Mouse (Mus musculus): Measurements from ENCODE around the gene Tbx6. TPM values are rescaled to one million over a fixed set of nuclear protein-coding genes. Genes with fewer than 3 reads are reported as not detected.

Tbx6 gene
- polyA plus RNA-seq, 1 experiment, result 1.9 TPM

DNA sequence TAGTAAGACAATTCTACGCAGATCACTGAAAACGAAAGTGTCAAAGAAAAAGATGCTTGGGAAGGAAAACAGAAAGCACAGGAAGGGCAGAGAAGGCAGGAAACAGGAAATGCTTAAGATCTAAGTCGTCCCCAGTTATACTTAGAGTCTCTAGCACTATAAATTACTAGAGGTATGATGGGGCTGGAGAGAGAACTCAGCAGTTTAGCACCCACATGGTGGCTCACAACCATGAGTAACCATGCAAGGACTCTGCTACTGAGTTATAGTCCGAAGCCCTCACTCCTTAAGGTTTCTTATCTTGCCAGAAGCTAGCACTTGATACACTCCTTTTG, 13.0 kb downstream of the Tbx6 start:
- no peak for DNase-seq (ENCODE audit: low read depth)

DNA sequence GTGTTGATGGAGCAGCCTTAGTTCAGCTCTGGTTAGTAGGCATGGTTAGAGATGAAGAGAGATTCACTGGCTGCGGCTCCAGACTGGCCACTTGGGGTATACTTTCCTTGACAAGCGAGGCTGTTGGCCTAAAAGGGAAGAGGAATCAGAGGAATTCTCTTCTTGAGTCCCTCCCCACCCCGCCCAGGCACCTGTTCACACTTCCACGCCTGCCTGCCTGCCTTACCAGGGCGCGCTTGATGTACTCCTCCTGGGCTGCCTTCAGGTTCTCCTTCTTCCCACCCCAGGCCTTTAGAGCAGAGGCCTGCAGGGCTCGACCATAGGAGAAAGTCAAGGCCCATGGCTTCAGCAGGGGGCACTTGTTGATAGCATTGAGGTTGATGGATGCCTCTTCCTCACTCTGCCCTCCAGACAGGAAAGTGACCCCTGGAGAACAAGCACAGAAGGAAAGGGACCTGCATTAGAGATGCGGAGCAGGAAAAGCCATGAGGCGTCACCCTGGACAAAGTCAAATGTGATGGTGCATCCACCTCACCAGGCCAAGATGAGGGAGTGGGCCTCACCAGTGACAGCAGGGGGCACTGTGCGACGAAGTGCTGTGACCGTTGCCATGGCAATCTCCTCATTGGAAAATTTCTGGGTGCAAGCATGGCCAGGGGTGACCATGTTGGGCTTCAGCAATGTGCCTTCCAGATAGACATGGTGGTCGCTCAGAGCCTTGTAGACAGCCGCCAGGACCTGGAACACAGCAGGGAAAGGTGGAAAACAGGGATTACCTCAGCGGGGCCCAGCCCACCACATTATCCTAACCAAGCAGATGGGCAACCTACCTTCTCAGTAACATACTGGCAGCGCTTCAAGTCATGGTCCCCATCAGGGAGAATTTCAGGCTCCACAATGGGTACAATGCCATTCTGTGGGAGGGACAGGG, 14.4 kb downstream of the Tbx6 start:
- DNase-seq (ENCODE audit: low read depth), result no peak

DNA sequence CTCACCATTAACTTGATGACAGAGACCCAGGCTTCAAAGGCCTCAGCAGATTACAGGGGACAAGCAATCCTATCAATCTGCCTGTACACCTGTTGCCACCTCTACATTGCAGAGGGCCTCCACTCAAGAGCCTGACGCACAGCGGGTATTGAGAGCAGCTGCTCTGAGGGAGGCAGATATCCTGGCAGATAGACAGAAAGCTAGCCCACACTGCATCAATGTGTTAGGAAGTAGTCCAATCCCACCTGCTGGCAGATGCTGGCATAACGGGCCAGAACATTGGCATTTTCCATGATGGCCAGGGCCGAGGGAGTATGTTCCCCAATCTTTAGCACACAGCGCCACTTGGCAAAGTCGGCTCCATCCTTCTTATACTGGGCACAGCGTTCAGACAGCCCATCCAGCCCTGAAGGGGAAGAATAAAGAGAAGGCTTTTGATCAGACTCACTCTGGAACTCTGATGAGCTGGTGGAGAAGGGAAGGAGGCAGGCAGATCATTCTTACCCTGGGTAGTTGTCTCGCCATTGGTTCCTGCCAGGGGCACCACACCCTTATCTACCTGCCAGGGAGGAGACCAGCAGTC, 15.2 kb downstream of the Tbx6 start:
- DNase-seq (ENCODE audit: low read depth), result no peak

DNA sequence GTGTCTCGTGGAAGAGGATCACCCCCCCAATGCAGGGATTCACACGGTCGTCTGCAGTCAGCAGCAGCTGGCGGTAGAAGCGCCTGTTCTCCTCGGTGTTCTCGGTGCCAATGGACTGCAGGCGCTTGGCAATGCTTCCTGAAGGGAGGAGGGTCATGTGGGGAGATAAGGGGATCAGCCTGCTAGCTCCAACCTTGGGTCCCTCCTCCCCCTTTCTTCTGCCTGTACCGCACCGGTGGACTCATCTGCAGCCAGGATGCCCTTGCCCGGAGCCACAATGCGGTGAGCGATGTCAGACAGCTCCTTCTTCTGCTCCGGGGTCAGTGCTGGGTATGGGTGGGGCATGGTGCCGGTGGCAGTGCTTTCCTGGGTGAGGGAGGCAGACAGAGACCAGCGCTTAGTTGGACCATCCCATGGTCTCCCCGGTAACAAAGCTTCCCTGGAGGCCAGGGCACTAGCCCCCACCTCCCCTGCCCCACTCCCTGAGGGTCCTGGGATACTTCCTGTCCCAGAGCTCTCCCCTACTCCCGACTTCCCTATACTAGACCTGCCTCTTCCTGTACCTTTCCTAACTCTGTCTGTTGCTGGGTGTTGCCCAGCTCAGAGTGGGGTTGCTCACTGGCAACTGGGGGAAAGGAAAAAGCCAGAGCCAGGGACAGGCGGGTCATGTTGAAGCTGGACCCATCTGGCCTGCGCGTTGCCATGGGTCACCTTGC, 16.3 kb downstream of the Tbx6 start, which contains the start of gene Fam57b:
Gene Fam57b, plus strand, starts transcription at position 258 of the 716 bp plus-strand sequence.
- DNase-seq (ENCODE audit: low read depth), result no peak

DNA sequence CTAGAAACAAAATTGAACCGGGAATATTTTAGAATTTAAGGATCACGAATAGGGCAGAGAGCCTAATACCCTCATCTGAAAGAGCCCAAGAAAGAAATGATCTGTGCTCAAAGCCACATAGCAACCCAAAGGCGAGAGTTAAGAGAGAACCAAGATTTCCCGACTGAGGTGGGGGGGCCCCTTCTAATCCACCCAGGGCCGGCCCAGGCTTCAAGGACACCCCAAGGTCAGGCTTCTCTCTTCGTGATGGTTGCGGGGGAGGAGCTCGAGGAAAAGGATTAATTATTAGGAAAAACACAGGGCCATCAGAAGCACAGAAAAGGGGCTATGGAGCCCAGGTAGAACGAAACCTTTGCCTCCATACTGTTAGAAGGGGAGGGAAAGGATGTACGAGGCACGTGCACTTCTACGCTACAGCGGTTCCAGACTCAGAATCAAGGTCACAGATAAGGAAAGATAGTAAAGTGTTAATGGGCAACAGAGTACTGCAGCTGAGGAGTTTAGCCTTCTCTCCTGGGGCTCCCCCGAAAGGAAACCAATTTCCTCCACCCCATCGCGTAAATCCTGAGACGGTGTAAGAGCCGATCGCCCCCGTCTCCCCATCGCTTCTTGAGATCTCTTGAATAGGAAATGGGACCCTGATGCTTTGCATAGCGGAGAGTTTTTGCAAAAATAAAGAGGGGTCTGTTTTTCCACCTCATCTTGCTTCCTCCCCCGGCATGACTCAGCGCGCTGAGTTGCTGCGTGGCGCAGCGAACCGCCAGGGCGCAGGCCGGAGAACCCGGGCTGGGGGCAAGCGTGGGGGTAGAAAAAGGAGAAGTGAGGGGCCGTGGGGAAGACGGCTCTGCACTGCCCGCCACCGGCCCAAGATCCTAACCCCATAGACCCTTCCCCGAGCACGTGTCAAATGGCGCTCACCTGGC, 17.1 kb downstream of the Tbx6 start:
- DNase-seq (ENCODE audit: low read depth), result no peak

DNA sequence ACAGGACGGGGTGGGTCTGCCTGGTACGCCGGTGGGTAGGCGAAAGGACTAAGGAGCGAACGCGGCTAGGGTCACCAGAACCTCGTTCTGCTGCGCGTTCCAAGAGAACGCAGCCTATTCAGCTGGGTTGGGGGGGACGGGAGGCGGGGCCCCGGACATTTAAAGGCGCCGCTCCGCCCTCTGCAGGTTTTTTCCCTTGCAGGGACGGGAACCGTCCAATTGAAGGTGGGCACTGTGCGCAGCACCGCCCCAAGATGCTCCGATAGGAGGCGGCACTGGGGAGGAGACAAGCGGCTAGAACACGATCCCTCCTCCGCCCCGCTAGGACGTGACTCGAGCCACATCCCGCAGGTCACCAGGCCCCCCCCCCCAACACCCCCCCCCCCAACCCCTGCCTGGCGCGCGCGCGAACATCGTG, 17.8 kb downstream of the Tbx6 start:
- no peak for DNase-seq (ENCODE audit: low read depth)

DNA sequence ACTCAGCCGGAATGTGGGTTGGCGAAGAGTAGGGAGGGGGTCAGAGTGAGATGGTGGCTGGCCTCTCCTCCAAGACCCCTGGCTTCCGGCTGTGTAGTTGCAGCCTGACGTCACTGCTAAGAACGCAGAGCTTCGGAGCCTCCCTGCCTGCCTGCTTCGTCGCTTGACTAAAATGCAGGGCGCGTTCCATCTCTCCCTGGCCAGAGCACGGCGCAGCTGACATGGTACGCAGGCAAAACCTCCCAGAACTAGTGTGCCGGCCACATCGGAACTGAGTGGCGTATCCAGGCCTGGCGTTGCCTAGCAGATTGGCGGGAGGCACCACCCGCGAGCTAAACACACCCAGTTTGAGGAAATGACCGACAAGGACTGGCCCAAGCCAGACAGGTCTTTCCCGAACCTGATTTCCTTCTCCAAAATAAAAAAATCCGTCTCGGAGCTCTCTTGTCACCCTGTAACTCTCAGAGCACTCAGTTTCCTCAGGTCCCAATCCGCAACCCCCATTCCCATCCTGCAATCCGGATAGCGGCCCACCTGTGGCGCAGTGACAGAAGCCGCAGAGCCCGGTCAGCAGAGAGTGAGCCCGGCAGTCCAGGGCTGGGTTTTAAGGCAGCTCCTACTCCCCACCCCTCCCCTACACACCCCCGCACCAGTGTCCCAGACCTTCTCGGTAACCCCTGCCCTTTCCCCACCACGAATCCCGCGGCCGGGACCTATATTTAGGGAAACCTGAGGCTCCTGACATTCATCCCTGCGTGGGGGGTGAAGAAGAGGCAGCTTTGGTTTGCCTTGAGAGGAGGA, 18.4 kb downstream of the Tbx6 start:
- no peak for DNase-seq (ENCODE audit: low read depth)

DNA sequence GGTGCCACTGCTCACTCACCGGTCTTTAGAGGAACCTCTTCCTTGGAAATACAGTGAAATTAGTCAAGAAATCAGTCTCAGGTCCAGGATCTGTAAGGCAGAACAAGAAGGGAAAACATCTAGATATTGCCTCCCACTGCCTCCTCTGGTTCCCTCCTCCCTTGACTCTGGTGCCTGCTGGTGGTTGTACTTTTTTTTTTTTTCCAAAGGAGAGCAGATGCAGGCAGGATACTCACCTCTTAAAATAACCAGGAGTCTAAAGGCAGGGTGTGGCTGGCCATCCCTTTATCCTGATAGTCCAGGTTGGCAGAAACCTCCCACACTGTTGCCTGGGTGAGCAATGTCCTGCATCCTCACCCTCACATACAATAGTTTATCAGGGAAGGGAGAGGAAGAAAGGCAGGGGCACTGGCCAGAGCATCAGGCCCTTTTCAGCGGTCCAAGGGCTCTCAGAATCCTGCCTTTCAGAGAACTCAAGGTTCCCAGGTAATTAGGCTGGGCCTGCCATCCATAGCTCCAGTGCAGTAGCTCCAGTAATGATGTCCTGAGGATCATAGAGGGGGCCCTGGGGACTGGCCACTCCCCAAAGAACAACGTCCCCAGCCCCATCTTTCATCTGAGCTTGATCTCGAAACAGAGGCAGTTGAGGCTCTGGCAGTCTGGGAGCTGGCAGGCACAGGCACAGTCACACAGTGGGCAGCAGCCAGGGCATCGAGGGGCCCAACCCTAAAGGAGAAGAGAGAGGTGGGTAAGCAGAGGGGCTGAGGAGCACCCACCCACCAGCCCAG, 19.2 kb downstream of the Tbx6 start:
- DNase-seq (ENCODE audit: low read depth), result no peak

DNA sequence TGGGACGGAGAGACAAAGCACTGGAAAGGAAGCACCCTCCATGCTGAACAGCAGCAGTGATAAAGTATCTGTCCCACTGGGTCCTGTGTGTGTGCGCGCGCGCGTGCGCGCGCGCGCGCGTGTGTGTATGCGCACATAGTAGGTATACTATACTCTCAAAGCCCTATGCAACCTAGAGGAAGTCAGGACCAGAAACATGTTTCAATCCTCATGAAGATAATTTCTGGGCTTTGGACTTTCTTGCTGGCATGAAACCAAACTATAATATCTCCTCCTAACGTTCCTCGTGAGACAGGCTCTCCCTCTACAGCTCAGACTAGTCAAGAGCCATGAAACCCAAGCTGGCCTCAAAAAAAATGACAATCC, 19.8 kb downstream of the Tbx6 start:
- no peak for DNase-seq (ENCODE audit: low read depth)

DNA sequence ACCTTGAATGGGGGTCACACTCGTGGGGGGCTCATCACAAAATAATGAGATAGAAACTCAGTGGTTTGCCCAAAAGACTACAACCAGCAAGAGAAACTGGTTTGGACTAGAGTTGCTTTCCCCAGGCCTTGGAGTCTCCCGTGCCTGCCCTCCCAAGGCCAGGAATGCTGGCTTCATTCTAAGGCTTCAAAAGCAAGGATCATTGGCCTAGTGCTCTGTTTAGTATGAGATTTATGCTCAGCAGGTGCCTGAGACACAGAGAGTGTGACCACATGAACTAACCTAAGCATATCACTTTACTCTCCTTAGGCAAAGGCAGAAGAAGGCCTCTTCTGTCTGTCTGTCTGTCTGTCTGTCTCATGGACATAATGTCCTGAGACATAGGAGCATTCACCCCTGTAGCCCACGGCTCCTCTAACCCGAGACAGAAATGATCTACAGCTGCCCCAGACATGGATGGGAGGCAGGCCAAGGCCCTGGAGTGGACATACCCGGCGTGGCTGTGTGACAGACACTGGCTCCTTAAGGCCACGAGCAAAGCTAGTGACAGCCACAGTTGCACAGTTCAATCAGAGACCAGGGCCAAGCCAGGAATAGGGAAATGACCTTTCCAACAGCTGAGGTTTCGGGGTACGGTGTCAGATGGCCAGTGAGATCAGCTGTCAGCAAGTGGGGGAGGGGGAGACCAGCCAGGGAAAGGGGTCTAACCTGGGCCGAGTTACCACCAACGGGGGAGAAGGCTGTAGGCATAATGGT, 21.0 kb downstream of the Tbx6 start:
- DNase-seq (ENCODE audit: low read depth), result no peak

DNA sequence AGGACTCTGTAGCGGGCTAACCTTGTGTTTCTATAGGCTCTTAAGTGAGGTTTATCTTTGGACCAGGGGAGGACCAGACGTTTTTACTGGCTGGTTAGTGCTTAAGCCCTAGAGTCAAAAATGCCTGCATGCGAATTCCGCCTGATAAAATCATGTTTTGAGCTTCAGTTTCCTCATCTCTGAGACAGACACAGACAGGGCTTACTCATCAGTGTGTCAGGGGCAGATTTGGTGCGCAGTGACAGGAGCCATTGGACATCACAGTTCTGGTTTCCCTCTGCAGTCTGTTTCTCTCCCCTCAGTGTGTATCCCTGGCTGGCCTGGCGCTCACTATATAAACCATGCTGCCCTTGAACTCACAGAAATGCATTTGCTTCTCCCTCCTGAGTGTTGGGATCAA, 21.9 kb downstream of the Tbx6 start:
- DNase-seq (ENCODE audit: low read depth), result no peak

DNA sequence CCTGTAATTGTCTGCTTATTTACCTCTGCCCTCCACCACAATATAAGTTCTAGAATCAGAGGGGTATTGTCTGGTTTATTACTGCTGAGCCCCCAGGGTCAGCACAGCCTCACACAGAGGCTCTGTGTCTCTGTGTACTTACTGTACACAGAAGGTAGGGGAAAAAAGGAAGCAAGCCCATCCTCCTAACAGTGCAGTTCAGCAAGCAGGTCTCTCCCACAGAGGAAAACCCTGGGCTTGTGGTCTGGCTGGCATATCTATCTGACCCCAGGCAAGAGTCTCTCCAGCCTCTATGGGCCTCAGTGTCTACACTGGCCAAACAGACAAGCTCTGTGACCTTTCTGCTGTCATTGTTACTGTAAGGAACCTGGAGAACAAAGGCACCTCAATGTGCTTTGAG, 22.5 kb downstream of the Tbx6 start:
- no peak for DNase-seq (ENCODE audit: low read depth)

DNA sequence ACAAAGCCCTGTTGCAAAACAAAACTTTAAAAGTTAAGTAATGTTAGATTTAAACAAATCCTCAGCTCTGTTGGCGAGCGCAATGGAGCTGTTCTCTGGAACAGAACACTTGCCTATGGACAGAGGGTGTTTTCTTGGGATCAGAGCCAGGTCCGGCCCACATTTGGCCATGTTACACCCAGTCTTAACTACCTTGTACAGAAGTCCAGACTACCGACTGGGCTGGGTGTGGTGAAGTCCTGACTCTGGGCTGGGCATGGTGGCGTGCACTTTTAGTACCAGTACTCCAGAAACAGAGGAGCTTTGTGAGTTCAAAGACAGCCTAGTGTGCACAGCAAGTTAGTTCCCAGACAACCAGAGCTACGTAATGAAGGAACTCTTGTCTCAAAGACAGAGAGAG, 25.7 kb downstream of the Tbx6 start:
- peak; percentile 88 for DNase-seq (ENCODE audit: low read depth)

DNA sequence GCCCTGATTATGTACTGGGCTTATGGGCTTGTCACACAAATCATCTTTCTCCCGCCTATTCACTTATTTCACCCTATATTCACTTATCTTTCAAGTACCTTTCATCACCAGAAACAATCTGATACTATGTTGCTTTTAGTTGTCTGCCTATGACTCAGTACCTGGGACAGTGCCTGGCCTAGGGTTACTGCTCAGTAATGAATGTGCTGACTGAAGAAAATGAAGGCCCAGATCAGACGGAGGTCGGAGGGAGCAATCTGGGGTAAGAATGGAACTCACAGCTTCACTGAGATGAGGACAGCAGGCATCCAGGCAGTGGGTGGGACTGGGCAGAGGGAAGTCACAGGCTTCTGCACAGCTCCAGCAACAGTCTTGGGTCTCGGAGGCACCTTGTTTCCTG, 26.1 kb downstream of the Tbx6 start:
- no peak for DNase-seq (ENCODE audit: low read depth)

DNA sequence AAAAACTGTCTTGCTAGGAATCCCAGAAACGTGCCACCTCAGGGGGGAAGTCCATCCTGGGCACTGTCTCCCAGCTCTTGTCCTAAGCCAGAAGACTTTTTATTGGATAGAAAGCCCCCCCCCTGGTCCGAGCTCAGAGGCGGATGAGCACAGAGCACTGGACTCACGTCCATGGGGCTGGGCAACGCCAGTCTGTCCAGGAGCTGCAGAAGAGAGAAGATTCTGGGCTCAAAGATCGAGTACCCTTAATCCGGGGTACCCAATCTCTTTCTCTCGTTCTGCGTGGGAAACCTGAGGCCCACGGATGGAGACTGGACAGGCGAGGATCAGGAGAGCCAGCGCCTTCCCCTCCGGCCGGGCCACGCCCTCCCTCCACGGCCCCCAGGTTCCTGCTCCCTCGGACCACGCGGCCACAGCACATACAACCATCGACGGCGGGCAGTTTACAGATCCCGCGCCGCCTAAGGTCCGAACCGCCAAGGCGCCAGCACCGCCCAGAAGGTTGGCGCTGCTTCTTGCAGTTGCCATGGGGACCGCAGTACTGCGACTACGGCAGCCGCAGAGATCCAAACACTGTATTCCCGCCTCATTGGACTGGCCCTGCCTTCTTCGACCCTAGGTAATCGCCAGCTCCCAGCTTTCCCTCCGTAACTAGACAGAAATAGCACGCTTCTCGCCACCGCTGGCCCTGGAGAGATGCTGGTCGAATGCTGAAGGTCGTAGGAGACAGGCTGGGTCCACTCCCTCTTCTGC, 27.6 kb downstream of the Tbx6 start:
- DNase-seq (ENCODE audit: low read depth), result no peak

DNA sequence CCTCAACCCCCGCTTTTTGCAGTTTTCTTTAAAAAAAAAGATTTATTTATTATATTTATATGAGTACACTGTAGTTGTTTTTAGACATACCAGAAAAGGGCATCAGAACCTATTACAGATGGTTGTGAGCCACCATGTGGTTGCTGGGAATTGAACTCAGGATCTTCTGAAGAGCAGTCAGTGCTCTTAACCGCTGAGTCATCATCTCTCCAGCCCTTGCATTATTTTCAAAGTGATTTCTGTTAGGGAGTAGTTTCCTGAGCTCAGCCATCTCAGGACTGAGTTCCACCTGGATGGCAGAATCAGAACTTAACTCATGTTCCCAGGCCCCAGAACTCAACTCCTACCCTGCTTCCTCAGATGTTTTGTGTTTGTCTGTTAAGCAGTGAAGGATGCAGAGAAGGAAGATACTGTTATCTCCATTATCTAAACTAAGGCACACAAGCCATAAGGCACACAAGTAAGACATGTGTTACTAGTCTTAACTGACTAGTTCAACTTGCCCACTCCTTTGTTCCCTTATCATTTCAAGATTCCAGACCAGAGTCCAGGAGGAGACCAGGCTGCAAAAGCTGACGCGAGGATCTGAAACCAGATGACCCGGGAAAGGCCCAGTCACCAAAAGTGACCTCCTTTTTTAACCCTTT, 28.6 kb downstream of the Tbx6 start:
- DNase-seq (ENCODE audit: low read depth), result no peak

DNA sequence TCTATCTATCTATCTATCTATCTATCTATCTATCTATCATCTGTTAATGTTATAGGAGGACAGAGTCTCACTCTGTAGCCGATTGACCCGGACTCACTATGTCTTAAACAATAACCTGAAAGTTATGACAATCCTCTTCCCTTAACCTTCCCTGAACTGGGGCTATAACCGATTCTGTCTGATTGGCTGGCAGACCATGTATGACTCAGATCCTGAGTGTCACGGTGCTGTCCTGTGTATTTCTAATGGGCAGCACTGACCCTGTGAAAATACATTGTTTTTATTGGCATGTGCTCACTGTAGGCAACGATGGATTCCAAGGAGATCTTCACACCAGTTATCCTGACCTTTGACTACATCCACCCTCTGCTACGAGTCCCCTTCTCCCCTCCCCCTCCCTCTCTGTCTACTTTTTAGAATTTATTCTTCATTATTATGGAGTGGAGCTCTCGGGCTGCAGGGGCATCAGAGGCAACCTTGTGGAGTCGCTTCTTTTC, 34.5 kb downstream of the Tbx6 start:
- DNase-seq (ENCODE audit: low read depth), result no peak

DNA sequence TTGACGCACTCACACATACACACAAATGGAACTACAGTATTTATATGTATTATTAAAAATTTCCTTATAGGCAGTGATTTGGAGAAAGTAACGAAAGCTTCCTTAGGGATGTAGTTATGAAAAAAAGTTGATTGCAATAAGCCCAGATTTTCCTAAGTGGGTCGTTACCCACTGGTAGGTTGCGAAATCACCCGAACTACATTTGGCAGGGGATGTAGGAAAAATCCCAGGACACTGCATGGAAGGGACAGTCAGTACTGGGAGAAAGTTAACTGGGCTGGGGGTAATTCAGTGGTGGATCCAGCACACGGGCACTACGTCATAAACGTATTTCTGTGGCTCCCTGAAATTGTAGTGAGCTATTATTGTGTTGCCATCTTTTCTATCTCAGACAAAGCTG, 35.2 kb downstream of the Tbx6 start:
- DNase-seq (ENCODE audit: low read depth), result no peak
